Mouse (Mus musculus): Measurements from ENCODE around the gene Syce3.

Gene Syce3

GRCm38 (mm10) chr15:89410118-89410517, at the start of gene Syce3:
TSS of gene Syce3 (minus strand) at chr15:89410503.
- DNase-seq (ENCODE audit: low spot score): peak; percentile 86

GRCm38 (mm10) chr15:89459821-89460220, 49.5 kb upstream of the Syce3 start:
- DNase-seq (ENCODE audit: low spot score): no peak

GRCm38 (mm10) chr15:89458942-89459341, 48.6 kb upstream of the Syce3 start:
- no peak for DNase-seq (ENCODE audit: low spot score)

GRCm38 (mm10) chr15:89455642-89456041, 45.3 kb upstream of the Syce3 start:
- DNase-seq (ENCODE audit: low spot score): peak; percentile 30

- no peak for DNase-seq (ENCODE audit: low spot score)
Measured at GRCm38 (mm10) chr15:89454857-89455256, 44.6 kb upstream of the Syce3 start.

- no peak for DNase-seq (ENCODE audit: low spot score)
Measured at GRCm38 (mm10) chr15:89453865-89454478, 43.7 kb upstream of the Syce3 start, which contains the start of gene Mapk8ip2. TSS of gene Mapk8ip2 (plus strand) at chr15:89453913.

- peak; percentile 85 for DNase-seq (ENCODE audit: low spot score)
Measured at GRCm38 (mm10) chr15:89452906-89453864, 42.9 kb upstream of the Syce3 start.

GRCm38 (mm10) chr15:89442486-89443070, 32.3 kb upstream of the Syce3 start:
- DNase-seq (ENCODE audit: low spot score): no peak

- DNase-seq (ENCODE audit: low spot score): no peak
Measured at GRCm38 (mm10) chr15:89435878-89436277, 25.6 kb upstream of the Syce3 start.

GRCm38 (mm10) chr15:89434136-89434535, 23.8 kb upstream of the Syce3 start:
- DNase-seq (ENCODE audit: low spot score): no peak

GRCm38 (mm10) chr15:89432946-89433345, 22.6 kb upstream of the Syce3 start:
- DNase-seq (ENCODE audit: low spot score): no peak

GRCm38 (mm10) chr15:89431806-89432205, 21.5 kb upstream of the Syce3 start:
- no peak for DNase-seq (ENCODE audit: low spot score)

- DNase-seq (ENCODE audit: low spot score): no peak
Measured at GRCm38 (mm10) chr15:89431271-89431670, 21.0 kb upstream of the Syce3 start.

- peak; percentile 32 for DNase-seq (ENCODE audit: low spot score)
Measured at GRCm38 (mm10) chr15:89430771-89431170, 20.5 kb upstream of the Syce3 start.

GRCm38 (mm10) chr15:89430341-89430740, 20.0 kb upstream of the Syce3 start:
- peak; percentile 35 for DNase-seq (ENCODE audit: low spot score)

- peak; percentile 94 for DNase-seq (ENCODE audit: low spot score)
Measured at GRCm38 (mm10) chr15:89429352-89430221, 19.3 kb upstream of the Syce3 start, which contains the start of the genes C730034F03Rik, Gm44502 and Chkb. TSS of gene C730034F03Rik (plus strand) at chr15:89429589. TSS of gene Gm44502 (minus strand) at chr15:89429696. TSS of gene Chkb (minus strand) at chr15:89429908.

GRCm38 (mm10) chr15:89428821-89429351, 18.6 kb upstream of the Syce3 start:
- DNase-seq (ENCODE audit: low spot score): no peak

- DNase-seq (ENCODE audit: low spot score): peak; percentile 44
Measured at GRCm38 (mm10) chr15:89428136-89428790, 18.0 kb upstream of the Syce3 start.

- no peak for DNase-seq (ENCODE audit: low spot score)
Measured at GRCm38 (mm10) chr15:89426716-89427115, 16.4 kb upstream of the Syce3 start.

- peak; percentile 46 for DNase-seq (ENCODE audit: low spot score)
Measured at GRCm38 (mm10) chr15:89425711-89426121, 15.4 kb upstream of the Syce3 start, which contains the start of gene Cpt1b. TSS of gene Cpt1b (minus strand) at chr15:89425863.

Data from testis, postnatal 10 days (tissue).